Mouse (Mus musculus): ENCODE measurements around the gene Rhox8.
"Not testable (repeated sequence)": the region's sequence is repeated elsewhere in the genome, so short reads cannot be mapped to it uniquely, and the experiment has no call there.

Gene Rhox8

GRCm38 (mm10) chrX:37878844-37879243 lies at the start of gene Rhox8:
Gene Rhox8 (minus strand): TSS chrX:37878944.
- DNase-seq (ENCODE audit: inconsistent ontology term): no peak

GRCm38 (mm10) chrX:37916311-37916710 lies 37.6 kb upstream of the Rhox8 start:
- DNase-seq (ENCODE audit: inconsistent ontology term): no peak

GRCm38 (mm10) chrX:37908581-37908980 lies 29.8 kb upstream of the Rhox8 start:
- no peak for DNase-seq (ENCODE audit: inconsistent ontology term)

- no peak for DNase-seq (ENCODE audit: inconsistent ontology term)
Measured at GRCm38 (mm10) chrX:37903727-37904126, 25.0 kb upstream of the Rhox8 start.

GRCm38 (mm10) chrX:37901670-37902069 lies 22.9 kb upstream of the Rhox8 start, which contains the start of gene Rhox9:
Gene Rhox9 (minus strand): TSS chrX:37901770.
- DNase-seq (ENCODE audit: inconsistent ontology term): not testable (repeated sequence)

- DNase-seq (ENCODE audit: inconsistent ontology term): not testable (repeated sequence)
Measured at GRCm38 (mm10) chrX:37897132-37897531, 18.4 kb upstream of the Rhox8 start, which contains the start of gene Rhox7b. Gene Rhox7b (minus strand): TSS chrX:37897232.

- no peak for DNase-seq (ENCODE audit: inconsistent ontology term)
Measured at GRCm38 (mm10) chrX:37871641-37872040, 7.1 kb downstream of the Rhox8 start.

- DNase-seq (ENCODE audit: inconsistent ontology term): not testable (repeated sequence)
Measured at GRCm38 (mm10) chrX:37831386-37831785, 47.4 kb downstream of the Rhox8 start, which contains the start of gene Rhox7a. Gene Rhox7a (plus strand): TSS chrX:37831686.

- not testable (repeated sequence) for DNase-seq (ENCODE audit: inconsistent ontology term)
Measured at GRCm38 (mm10) chrX:37826610-37827009, 52.1 kb downstream of the Rhox8 start, which contains the start of gene Rhox6. Gene Rhox6 (plus strand): TSS chrX:37826910.

All from Muller cell, postnatal 12 days (primary cell).